Comparison of ENCODE assay signal across 9 mouse cellular contexts in the genomic region with DNA sequence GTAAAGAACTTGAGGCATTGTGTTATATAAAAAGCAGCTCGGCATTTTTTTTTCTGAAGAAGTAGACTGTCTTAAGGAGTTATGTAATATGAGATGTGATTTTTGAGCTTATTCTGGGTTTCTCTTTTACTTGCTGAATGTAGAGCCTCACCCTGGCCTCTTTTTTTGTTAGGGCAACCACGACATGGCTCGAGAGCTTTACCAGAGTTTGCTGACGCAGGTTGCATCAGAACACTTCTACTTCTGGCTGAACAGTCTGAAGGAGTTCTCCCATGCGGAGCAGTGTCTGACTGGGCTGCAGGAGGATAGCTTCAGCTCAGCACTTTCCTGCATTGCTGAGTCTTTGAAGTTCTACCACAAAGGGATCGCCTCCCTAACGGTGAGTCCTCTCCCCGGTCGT.
"Had no signal": no experiment of that assay in that cellular context is flagged by ENCODE, and none has a peak within 500 bp of the region (broad histone marks: within the 10 kb centered on the region; RNA-seq: fewer than 3 reads in every experiment).

No protein-coding gene starts in this region.

- DNase-seq: kidney, adult 2 months; kidney, postnatal 14 days; layer of hippocampus, adult 9-11 months; liver; liver, embryonic 13.5 days; liver, postnatal 0 days; lung, postnatal 14 days; retina, postnatal 1 day; thymus, postnatal 4 days had no signal
